Comparison of ENCODE assay signal across 8 mouse cellular contexts in genomic region chr5:93267851-93268606, GRCm38 (mm10). TPM values are rescaled to one million over a fixed set of nuclear protein-coding genes. Genes with fewer than 3 reads are reported as not detected.
DNase-seq lines count a peak whose midpoint lies in the region; ATAC-seq lines count a peak whose summit lies in the region.

No protein-coding gene starts in this region.

- peak overlapping the region; percentile 94 for H3K27ac ChIP-seq in intestine, embryonic 16.5 days (ENCODE audit: low read length)
- H3K27ac ChIP-seq in limb, embryonic 10.5 days, result peak overlapping the region; percentile 99
- H3K27ac ChIP-seq in midbrain, embryonic 12.5 days (replicated peaks), result peak overlapping the region; percentile 97

- peak; percentile 73 for ATAC-seq in intestine, embryonic 16.5 days
- peak; percentile 75 for ATAC-seq in midbrain, embryonic 12.5 days (ENCODE audit: low FRiP score, low read depth)

- peak overlapping the region; percentile 89 for H3K9ac ChIP-seq in intestine, embryonic 16.5 days (ENCODE audit: low read depth, low read length)
- peak overlapping the region; percentile 97 for H3K9ac ChIP-seq in midbrain, embryonic 12.5 days (replicated peaks)

- DNase-seq in adrenal gland, adult 2 months, result peak; percentile 90
- peak; percentile 80 for DNase-seq in embryo, embryonic 11.5 days (ENCODE audit: low read depth, low spot score)
- peak; percentile 58 to 83 for DNase-seq in gastrocnemius, postnatal 4 days (ENCODE audit: low spot score in 2 of 2)
- DNase-seq in limb, embryonic 10.5 days (ENCODE audit: low spot score), result peak; percentile 88
- peak; percentile 47 for DNase-seq in skeletal muscle tissue, adult 2 months (ENCODE audit: low read depth, low spot score)
- no peak for DNase-seq in c-Kit-positive CD71-positive TER-119-positive erythroid progenitor cells, embryonic 14.5 days (ENCODE audit: low spot score)

- peaks cover 10% of the 10 kb centered on the region; the same call in 1 of the 2 replicates for H3K4me1 ChIP-seq in intestine, embryonic 16.5 days (ENCODE audit: control insufficient read depth, insufficient read depth, low read length)
- peaks cover 14% of the 10 kb centered on the region for H3K4me1 ChIP-seq in limb, embryonic 10.5 days
- peaks cover 14% of the 10 kb centered on the region for H3K4me1 ChIP-seq in midbrain, embryonic 12.5 days

- peak overlapping the region; percentile 89 for H3K4me3 ChIP-seq in intestine, embryonic 16.5 days (ENCODE audit: low read length)
- H3K4me3 ChIP-seq in limb, embryonic 10.5 days, result peak overlapping the region; percentile 86
- peak overlapping the region; percentile 94 for H3K4me3 ChIP-seq in midbrain, embryonic 12.5 days

- peaks cover 9% of the 10 kb centered on the region for H3K36me3 ChIP-seq in intestine, embryonic 16.5 days (ENCODE audit: control insufficient read depth, insufficient read depth, low read length)
- H3K36me3 ChIP-seq in limb, embryonic 10.5 days, result peaks cover 37% of the 10 kb centered on the region
- H3K36me3 ChIP-seq in midbrain, embryonic 12.5 days, result peaks cover 23% of the 10 kb centered on the region

- peak overlapping the region; percentile 55 for H3K4me2 ChIP-seq in intestine, embryonic 16.5 days (ENCODE audit: low read depth, low read length)
- H3K4me2 ChIP-seq in midbrain, embryonic 12.5 days (replicated peaks), result peak overlapping the region; percentile 62

- H3K9me3 ChIP-seq in intestine, embryonic 16.5 days (ENCODE audit: control insufficient read depth, low read length), result no peaks in the 10 kb centered on the region
- H3K9me3 ChIP-seq in limb, embryonic 10.5 days (replicated peaks), result no peaks in the 10 kb centered on the region
- no peaks in the 10 kb centered on the region for H3K9me3 ChIP-seq in midbrain, embryonic 12.5 days

- whole genome bisulfite sequencing in intestine, embryonic 16.5 days, result under 1% methylated on average over 48 of the region's 48 CpGs
- under 1% methylated on average over 48 of the region's 48 CpGs for WGBS in limb, embryonic 10.5 days
- WGBS in midbrain, embryonic 12.5 days, result under 1% methylated on average over 48 of the region's 48 CpGs

- no peaks in the 10 kb centered on the region for H3K27me3 ChIP-seq in intestine, embryonic 16.5 days (replicated peaks; ENCODE audit: control insufficient read depth, insufficient read depth, low read length)
- H3K27me3 ChIP-seq in limb, embryonic 10.5 days (ENCODE audit: low read depth, poor library complexity, severe bottlenecking), result no peaks in the 10 kb centered on the region
- H3K27me3 ChIP-seq in midbrain, embryonic 12.5 days, result no peaks in the 10 kb centered on the region

RNA-seq across cellular contexts. Expression of gene Ccng2, which starts 1.0 kb away (rescaled TPM):
- total RNA-seq in adrenal gland, adult 2 months (2021), result 10 to 100 TPM; 19.0 to 30.9 TPM
- 56.3 and 92.5 TPM in 2 replicates for polyA plus RNA-seq in adrenal gland, adult 2 months (2012; rRNA removed)
- total RNA-seq in gastrocnemius, postnatal 4 days (2021), result 10 to 100 TPM; 26.9 to 28.7 TPM
- polyA plus RNA-seq in intestine, embryonic 16.5 days (2015; fragmentation: Nextera tagmentation; extraction: Ambion mirVana), result 27.3 and 30.8 TPM in 2 replicates
- polyA plus RNA-seq in limb, embryonic 10.5 days (2016; fragmentation: Nextera tagmentation; extraction: Ambion mirVana), result 38.7 and 71.3 TPM in 2 replicates
- 130 and 134 TPM in 2 replicates for polyA plus RNA-seq in midbrain, embryonic 12.5 days (2016; fragmentation: Nextera tagmentation; extraction: Ambion mirVana)
